Mouse (Mus musculus): ENCODE data around the gene Gucd1. TPM values are rescaled to one million over a fixed set of nuclear protein-coding genes. Genes with fewer than 3 reads are reported as not detected.
"Not testable (repeated sequence)": the region's sequence is repeated elsewhere in the genome, so short reads cannot be mapped to it uniquely, and the experiment has no call there.

Gucd1 gene
- polyA plus RNA-seq, 2 experiments = 34.0 to 39.2 TPM

GRCm38 (mm10) chr10:75531532-75532090 is 13.8 kb upstream of the Gucd1 start:
- H3K4me3 ChIP-seq (replicated peaks; ENCODE audit: low read length) = no peak overlapping the region
- H3K4me1 ChIP-seq (ENCODE audit: control insufficient read depth, insufficient read depth, low read length) = no peaks in the 10 kb centered on the region
- ATAC-seq (ENCODE audit: low FRiP score, low read depth) (no peak), DNase-seq (ENCODE audit: low spot score) (no peak)
- no peaks in the 10 kb centered on the region for H3K9me3 ChIP-seq (ENCODE audit: control insufficient read depth, low read length)
- H3K36me3 ChIP-seq (ENCODE audit: control insufficient read depth, insufficient read depth, low read length) = peaks cover 65% of the 10 kb centered on the region
- WGBS = 91% methylated on average over 9 of the region's 9 CpGs
- H3K9ac ChIP-seq (ENCODE audit: low read depth, low read length, severe bottlenecking) = no peak overlapping the region
- no peak overlapping the region for H3K4me2 ChIP-seq (replicated peaks; ENCODE audit: low read depth, low read length, severe bottlenecking)
- H3K27ac ChIP-seq (replicated peaks; ENCODE audit: low read depth, low read length) = no peak overlapping the region
- no peaks in the 10 kb centered on the region for H3K27me3 ChIP-seq (ENCODE audit: control insufficient read depth, insufficient read depth, low read length)
- TF ChIP-seq POLR2A (IDR thresholded peaks at IDR 0.05; ENCODE audit: borderline replicate concordance, extremely low read depth, insufficient read depth, insufficient read length) = no peak

DNA sequence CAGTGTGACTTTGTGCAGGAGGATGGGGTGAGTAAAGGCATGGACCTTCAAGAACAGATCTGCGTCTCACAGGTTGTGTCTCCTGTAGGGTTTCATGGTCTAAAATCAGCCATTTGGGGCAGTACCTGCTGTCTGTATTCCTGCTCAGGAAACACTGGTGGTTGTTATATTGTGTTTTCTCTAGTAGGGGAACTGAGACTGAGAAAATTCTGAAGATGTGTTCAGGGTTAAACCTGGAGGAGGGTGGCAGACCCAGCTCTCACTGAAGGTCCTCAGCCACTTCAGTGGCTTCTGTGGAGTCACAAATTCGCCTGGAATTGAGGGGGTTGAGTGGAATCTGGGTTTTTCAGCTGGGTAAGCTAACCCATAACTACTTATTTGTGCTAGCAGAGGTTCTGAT is 12.6 kb upstream of the Gucd1 start:
- no peak overlapping the region for H3K4me2 ChIP-seq (replicated peaks; ENCODE audit: low read depth, low read length, severe bottlenecking)
- 88% methylated on average over 2 of the region's 2 CpGs for WGBS
- no peaks in the 10 kb centered on the region for H3K4me1 ChIP-seq (ENCODE audit: control insufficient read depth, insufficient read depth, low read length)
- no peak overlapping the region for H3K27ac ChIP-seq (replicated peaks; ENCODE audit: low read depth, low read length)
- no peaks in the 10 kb centered on the region for H3K9me3 ChIP-seq (ENCODE audit: control insufficient read depth, low read length)
- no peaks in the 10 kb centered on the region for H3K27me3 ChIP-seq (ENCODE audit: control insufficient read depth, insufficient read depth, low read length)
- H3K9ac ChIP-seq (ENCODE audit: low read depth, low read length, severe bottlenecking) = no peak overlapping the region
- ATAC-seq (ENCODE audit: low FRiP score, low read depth) (no peak), DNase-seq (ENCODE audit: low spot score) (no peak)
- H3K36me3 ChIP-seq (ENCODE audit: control insufficient read depth, insufficient read depth, low read length) = peaks cover 61% of the 10 kb centered on the region
- no peak for TF ChIP-seq POLR2A (IDR thresholded peaks at IDR 0.05; ENCODE audit: borderline replicate concordance, extremely low read depth, insufficient read depth, insufficient read length)
- H3K4me3 ChIP-seq (replicated peaks; ENCODE audit: low read length) = no peak overlapping the region

- H3K36me3 ChIP-seq (ENCODE audit: control insufficient read depth, insufficient read depth, low read length) = peaks cover 64% of the 10 kb centered on the region
- not testable (repeated sequence) for H3K4me2 ChIP-seq (replicated peaks; ENCODE audit: low read depth, low read length, severe bottlenecking); DNase-seq (ENCODE audit: low spot score); H3K9ac ChIP-seq (ENCODE audit: low read depth, low read length, severe bottlenecking); H3K4me1 ChIP-seq (ENCODE audit: control insufficient read depth, insufficient read depth, low read length); H3K4me3 ChIP-seq (replicated peaks; ENCODE audit: low read length); H3K27ac ChIP-seq (replicated peaks; ENCODE audit: low read depth, low read length); H3K27me3 ChIP-seq (ENCODE audit: control insufficient read depth, insufficient read depth, low read length); ATAC-seq (ENCODE audit: low FRiP score, low read depth); H3K9me3 ChIP-seq (ENCODE audit: control insufficient read depth, low read length)
- WGBS = 93% methylated on average over 9 of the region's 9 CpGs
Observed at GRCm38 (mm10) chr10:75525450-75525849, 7.7 kb upstream of the Gucd1 start.

GRCm38 (mm10) chr10:75521643-75522042 is 3.9 kb upstream of the Gucd1 start:
- 78% methylated on average over 4 of the region's 4 CpGs for WGBS
- Histone ChIP-seq H3K36me3 (ENCODE audit: control insufficient read depth, insufficient read depth, low read length) (peaks cover 58% of the 10 kb centered on the region), H3K27me3 (ENCODE audit: control insufficient read depth, insufficient read depth, low read length) (no peaks in the 10 kb centered on the region), H3K27ac (replicated peaks; ENCODE audit: low read depth, low read length) (no peak overlapping the region), H3K9ac (ENCODE audit: low read depth, low read length, severe bottlenecking) (no peak overlapping the region), H3K4me1 (ENCODE audit: control insufficient read depth, insufficient read depth, low read length) (peaks cover 7% of the 10 kb centered on the region), H3K4me2 (replicated peaks; ENCODE audit: low read depth, low read length, severe bottlenecking) (no peak overlapping the region), H3K9me3 (ENCODE audit: control insufficient read depth, low read length) (no peaks in the 10 kb centered on the region), H3K4me3 (replicated peaks; ENCODE audit: low read length) (no peak overlapping the region)
- no peak for TF ChIP-seq POLR2A (IDR thresholded peaks at IDR 0.05; ENCODE audit: borderline replicate concordance, extremely low read depth, insufficient read depth, insufficient read length)
- DNase-seq (ENCODE audit: low spot score) = no peak
- ATAC-seq (ENCODE audit: low FRiP score, low read depth) = no peak

GRCm38 (mm10) chr10:75520581-75520980 is 2.8 kb upstream of the Gucd1 start:
- Histone ChIP-seq H3K4me1 (ENCODE audit: control insufficient read depth, insufficient read depth, low read length) (peaks cover 17% of the 10 kb centered on the region), H3K9me3 (ENCODE audit: control insufficient read depth, low read length) (no peaks in the 10 kb centered on the region), H3K4me3 (replicated peaks; ENCODE audit: low read length) (no peak overlapping the region), H3K36me3 (ENCODE audit: control insufficient read depth, insufficient read depth, low read length) (peaks cover 54% of the 10 kb centered on the region), H3K27ac (replicated peaks; ENCODE audit: low read depth, low read length) (no peak overlapping the region), H3K27me3 (ENCODE audit: control insufficient read depth, insufficient read depth, low read length) (no peaks in the 10 kb centered on the region), H3K4me2 (replicated peaks; ENCODE audit: low read depth, low read length, severe bottlenecking) (no peak overlapping the region), H3K9ac (ENCODE audit: low read depth, low read length, severe bottlenecking) (no peak overlapping the region)
- 96% methylated on average over 5 of the region's 5 CpGs for WGBS
- ATAC-seq (ENCODE audit: low FRiP score, low read depth) = no peak
- DNase-seq (ENCODE audit: low spot score) = no peak
- no peak for TF ChIP-seq POLR2A (IDR thresholded peaks at IDR 0.05; ENCODE audit: borderline replicate concordance, extremely low read depth, insufficient read depth, insufficient read length)

Data from limb, embryonic 14.5 days (tissue).